Mouse (Mus musculus) layer of hippocampus, adult 9-10 months (tissue): Measurements from ENCODE around the gene Atp2a2.
A peak's percentile ranks its signal among the peaks of the same experiment; 100 is the strongest.
"Not testable (repeated sequence)": the region's sequence is repeated elsewhere in the genome, so short reads cannot be mapped to it uniquely, and the experiment has no call there.

Experiments
- DNase-seq: peaks from one replicate; pipeline ENCODE4 v3.0.0; 2022; ENCODE audit warnings: low spot score

The Atp2a2 gene

GRCm38 (mm10) chr5:122450913-122451317, 51.1 kb downstream of the Atp2a2 start:
- no peak for DNase-seq

GRCm38 (mm10) chr5:122449946-122450345, 52.1 kb downstream of the Atp2a2 start:
- no peak for DNase-seq

- no peak for DNase-seq
Observed at GRCm38 (mm10) chr5:122448869-122449268, 53.2 kb downstream of the Atp2a2 start.

- no peak for DNase-seq
Observed at GRCm38 (mm10) chr5:122447857-122448256, 54.2 kb downstream of the Atp2a2 start.

- no peak for DNase-seq
Observed at GRCm38 (mm10) chr5:122445051-122445610, 56.9 kb downstream of the Atp2a2 start.

- DNase-seq, result no peak
Observed at GRCm38 (mm10) chr5:122444492-122444891, 57.5 kb downstream of the Atp2a2 start.

GRCm38 (mm10) chr5:122440095-122440630, 61.9 kb downstream of the Atp2a2 start:
- no peak for DNase-seq

- DNase-seq, result no peak
Observed at GRCm38 (mm10) chr5:122439400-122440094, 62.5 kb downstream of the Atp2a2 start.

- no peak for DNase-seq
Observed at GRCm38 (mm10) chr5:122434541-122434940, 67.5 kb downstream of the Atp2a2 start.

GRCm38 (mm10) chr5:122431221-122431620, 70.8 kb downstream of the Atp2a2 start:
- DNase-seq, result no peak

- DNase-seq, result no peak
Observed at GRCm38 (mm10) chr5:122430036-122430775, 71.8 kb downstream of the Atp2a2 start.

GRCm38 (mm10) chr5:122425550-122425949, 76.5 kb downstream of the Atp2a2 start:
- DNase-seq, result no peak

GRCm38 (mm10) chr5:122423083-122423482, 78.9 kb downstream of the Atp2a2 start:
- no peak for DNase-seq

GRCm38 (mm10) chr5:122422071-122422964, 79.7 kb downstream of the Atp2a2 start:
- peak; percentile 88 for DNase-seq

- no peak for DNase-seq
Observed at GRCm38 (mm10) chr5:122421271-122422068, 80.6 kb downstream of the Atp2a2 start, which contains the start of gene Anapc7. Gene Anapc7 (plus strand): TSS chr5:122421693.

- not testable (repeated sequence) for DNase-seq
Observed at GRCm38 (mm10) chr5:122420676-122421075, 81.3 kb downstream of the Atp2a2 start.

- no peak for DNase-seq
Observed at GRCm38 (mm10) chr5:122415465-122415864, 86.6 kb downstream of the Atp2a2 start.

- no peak for DNase-seq
Observed at GRCm38 (mm10) chr5:122414351-122414750, 87.7 kb downstream of the Atp2a2 start.

- no peak for DNase-seq
Observed at GRCm38 (mm10) chr5:122412826-122413225, 89.2 kb downstream of the Atp2a2 start.

GRCm38 (mm10) chr5:122411892-122412291, 90.1 kb downstream of the Atp2a2 start:
- DNase-seq, result no peak
